Mouse (Mus musculus): ENCODE results near the gene A4galt. TPM values are rescaled to one million over a fixed set of nuclear protein-coding genes. Genes with fewer than 3 reads are reported as not detected.

Gene A4galt
- polyA plus RNA-seq, 1 experiment from 2014 or later, result 0.25 TPM

- no peak overlapping the region for H3K4me2 ChIP-seq (ENCODE audit: low read depth, low read length)
- H3K36me3 ChIP-seq (replicated peaks; ENCODE audit: insufficient read depth, low read length), result no peaks in the 10 kb centered on the region
- no peak overlapping the region for H3K27ac ChIP-seq (ENCODE audit: low read depth)
- DNase-seq (no peak), ATAC-seq (no peak)
- 73% methylated on average over 4 of the region's 4 CpGs for whole genome bisulfite sequencing (ENCODE audit: insufficient replicate concordance)
- no peaks in the 10 kb centered on the region for H3K27me3 ChIP-seq (ENCODE audit: insufficient read depth, low read length)
- no peaks in the 10 kb centered on the region for H3K4me1 ChIP-seq (ENCODE audit: insufficient read depth)
- no peak for TF ChIP-seq EP300 (IDR thresholded peaks at IDR 0.05; ENCODE audit: low read depth)
- 0 out of 2 replicates have a peak, but pooled peaks have one; percentile 5 for TF ChIP-seq CTCF (IDR thresholded peaks at IDR 0.05; ENCODE audit: low read depth)
- H3K9ac ChIP-seq (replicated peaks), result no peak overlapping the region
- no peak overlapping the region for H3K4me3 ChIP-seq (ENCODE audit: low read depth, low read length)
- H3K9me3 ChIP-seq (ENCODE audit: low read length), result no peaks in the 10 kb centered on the region
These were observed 9.5 kb downstream of the A4galt start for GRCm38 (mm10) chr15:83241961-83242680.

GRCm38 (mm10) chr15:83241497-83241896 is 10.1 kb downstream of the A4galt start:
- H3K9me3 ChIP-seq (ENCODE audit: low read length), result no peaks in the 10 kb centered on the region
- H3K27ac ChIP-seq (ENCODE audit: low read depth), result no peak overlapping the region
- no peaks in the 10 kb centered on the region for H3K36me3 ChIP-seq (replicated peaks; ENCODE audit: insufficient read depth, low read length)
- no peak overlapping the region for H3K4me2 ChIP-seq (ENCODE audit: low read depth, low read length)
- TF ChIP-seq EP300 (IDR thresholded peaks at IDR 0.05; ENCODE audit: low read depth) (no peak), CTCF (IDR thresholded peaks at IDR 0.05; ENCODE audit: low read depth) (no peak)
- DNase-seq, result no peak
- 62% methylated on average over 3 of the region's 3 CpGs for WGBS (ENCODE audit: insufficient replicate concordance)
- H3K9ac ChIP-seq (replicated peaks), result no peak overlapping the region
- no peaks in the 10 kb centered on the region for H3K4me1 ChIP-seq (ENCODE audit: insufficient read depth)
- H3K4me3 ChIP-seq (ENCODE audit: low read depth, low read length), result no peak overlapping the region
- no peaks in the 10 kb centered on the region for H3K27me3 ChIP-seq (ENCODE audit: insufficient read depth, low read length)
- no peak for ATAC-seq

GRCm38 (mm10) chr15:83237460-83238243 is 13.9 kb downstream of the A4galt start:
- Histone ChIP-seq H3K4me1 (ENCODE audit: insufficient read depth) (no peaks in the 10 kb centered on the region), H3K27ac (ENCODE audit: low read depth) (no peak overlapping the region), H3K9ac (replicated peaks) (no peak overlapping the region), H3K4me3 (ENCODE audit: low read depth, low read length) (no peak overlapping the region), H3K4me2 (ENCODE audit: low read depth, low read length) (no peak overlapping the region), H3K36me3 (replicated peaks; ENCODE audit: insufficient read depth, low read length) (no peaks in the 10 kb centered on the region), H3K27me3 (ENCODE audit: insufficient read depth, low read length) (no peaks in the 10 kb centered on the region), H3K9me3 (ENCODE audit: low read length) (no peaks in the 10 kb centered on the region)
- WGBS (ENCODE audit: insufficient replicate concordance), result 71% methylated on average over 15 of the region's 15 CpGs
- no peak for DNase-seq
- TF ChIP-seq CTCF (IDR thresholded peaks at IDR 0.05; ENCODE audit: low read depth) (no peak), EP300 (IDR thresholded peaks at IDR 0.05; ENCODE audit: low read depth) (no peak)
- no peak for ATAC-seq

- ATAC-seq, result no peak
These were observed 14.8 kb downstream of the A4galt start for GRCm38 (mm10) chr15:83236824-83237223.

GRCm38 (mm10) chr15:83233219-83233992 is 18.2 kb downstream of the A4galt start:
- no peak overlapping the region for H3K4me3 ChIP-seq (ENCODE audit: low read depth, low read length)
- no peak for DNase-seq
- no peak overlapping the region for H3K27ac ChIP-seq (ENCODE audit: low read depth)
- no peak overlapping the region for H3K9ac ChIP-seq (replicated peaks)
- no peaks in the 10 kb centered on the region for H3K4me1 ChIP-seq (ENCODE audit: insufficient read depth)
- TF ChIP-seq CTCF (IDR thresholded peaks at IDR 0.05; ENCODE audit: low read depth), result no peak
- H3K27me3 ChIP-seq (ENCODE audit: insufficient read depth, low read length), result no peaks in the 10 kb centered on the region
- 61% methylated on average over 4 of the region's 4 CpGs for WGBS (ENCODE audit: insufficient replicate concordance)
- no peaks in the 10 kb centered on the region for H3K36me3 ChIP-seq (replicated peaks; ENCODE audit: insufficient read depth, low read length)
- no peaks in the 10 kb centered on the region for H3K9me3 ChIP-seq (ENCODE audit: low read length)
- no peak overlapping the region for H3K4me2 ChIP-seq (ENCODE audit: low read depth, low read length)
- ATAC-seq, result no peak

More at GRCm38 (mm10) chr15:83236824-83237223, 14.8 kb downstream of the A4galt start:
- no peak for TF ChIP-seq EP300 (IDR thresholded peaks at IDR 0.05; ENCODE audit: low read depth)
- TF ChIP-seq CTCF (IDR thresholded peaks at IDR 0.05; ENCODE audit: low read depth), result no peak
- 0% methylated on average over 1 of the region's 1 CpGs for WGBS (ENCODE audit: insufficient replicate concordance)
- Histone ChIP-seq H3K9ac (replicated peaks) (no peak overlapping the region), H3K36me3 (replicated peaks; ENCODE audit: insufficient read depth, low read length) (no peaks in the 10 kb centered on the region), H3K4me1 (ENCODE audit: insufficient read depth) (no peaks in the 10 kb centered on the region), H3K27ac (ENCODE audit: low read depth) (no peak overlapping the region), H3K9me3 (ENCODE audit: low read length) (no peaks in the 10 kb centered on the region), H3K4me3 (ENCODE audit: low read depth, low read length) (no peak overlapping the region), H3K27me3 (ENCODE audit: insufficient read depth, low read length) (no peaks in the 10 kb centered on the region), H3K4me2 (ENCODE audit: low read depth, low read length) (no peak overlapping the region)
- no peak for DNase-seq

GRCm38 (mm10) chr15:83227559-83227958 is 24.0 kb downstream of the A4galt start:
- no peaks in the 10 kb centered on the region for H3K9me3 ChIP-seq (ENCODE audit: low read length)
- H3K4me3 ChIP-seq (ENCODE audit: low read depth, low read length), result no peak overlapping the region
- no peaks in the 10 kb centered on the region for H3K27me3 ChIP-seq (ENCODE audit: insufficient read depth, low read length)
- ATAC-seq, result no peak
- TF ChIP-seq EP300 (IDR thresholded peaks at IDR 0.05; ENCODE audit: low read depth) (no peak), CTCF (IDR thresholded peaks at IDR 0.05; ENCODE audit: low read depth) (no peak)
- no peak overlapping the region for H3K9ac ChIP-seq (replicated peaks)
- 83% methylated on average over 10 of the region's 10 CpGs for WGBS (ENCODE audit: insufficient replicate concordance)
- peaks cover 15% of the 10 kb centered on the region for H3K4me1 ChIP-seq (ENCODE audit: insufficient read depth)
- no peaks in the 10 kb centered on the region for H3K36me3 ChIP-seq (replicated peaks; ENCODE audit: insufficient read depth, low read length)
- no peak overlapping the region for H3K27ac ChIP-seq (ENCODE audit: low read depth)
- DNase-seq, result no peak
- H3K4me2 ChIP-seq (ENCODE audit: low read depth, low read length), result no peak overlapping the region

Data from liver, postnatal 0 days (tissue).